Mouse (Mus musculus) gonadal fat pad, adult 2 months (tissue): ENCODE results near the gene Pirb. TPM values are rescaled to one million over a fixed set of nuclear protein-coding genes. Genes with fewer than 3 reads are reported as not detected.
A peak's percentile ranks its signal among the peaks of the same experiment; 100 is the strongest.

Experiments
- DNase-seq: peaks from one replicate; pipeline ENCODE4 v3.0.0-alpha.2; 2012; ENCODE audit warnings: low read depth
- polyA plus RNA-seq: library from polyadenylated mRNA; depleted of rRNA; stranded (reverse); fragments of >200 nt; gene quantifications from 2 replicates; pipeline ENCODE4 v1.2.3, GENCODE M21; 2012; rRNA removed

Pirb gene
- polyA plus RNA-seq, 1 experiment: 16.1 TPM

GRCm38 (mm10) chr7:3692382-3692986 lies 27.7 kb downstream of the Pirb start, which contains the start of gene Tsen34:
Tsen34 (plus strand) TSS chr7:3692863.
- DNase-seq: no peak

GRCm38 (mm10) chr7:3691919-3692318 lies 28.3 kb downstream of the Pirb start:
- DNase-seq: no peak

- DNase-seq: no peak
Measured at GRCm38 (mm10) chr7:3685400-3686187, 34.6 kb downstream of the Pirb start.

GRCm38 (mm10) chr7:3684698-3685097 lies 35.5 kb downstream of the Pirb start:
- DNase-seq: no peak

GRCm38 (mm10) chr7:3683908-3684550 lies 36.2 kb downstream of the Pirb start:
- no peak for DNase-seq

- no peak for DNase-seq
Measured at GRCm38 (mm10) chr7:3677342-3677741, 42.8 kb downstream of the Pirb start, which contains the start of gene Tmc4. Tmc4 (minus strand) TSS chr7:3677553.

- DNase-seq: no peak
Measured at GRCm38 (mm10) chr7:3676371-3676770, 43.8 kb downstream of the Pirb start.

- no peak for DNase-seq
Measured at GRCm38 (mm10) chr7:3675228-3675548, 45.0 kb downstream of the Pirb start.

GRCm38 (mm10) chr7:3674507-3675227 lies 45.5 kb downstream of the Pirb start:
- no peak for DNase-seq

- no peak for DNase-seq
Measured at GRCm38 (mm10) chr7:3666921-3667391, 53.2 kb downstream of the Pirb start.

- DNase-seq: peak; percentile 93
Measured at GRCm38 (mm10) chr7:3665215-3666114, 54.7 kb downstream of the Pirb start, which contains the start of gene Leng1. Leng1 (minus strand) TSS chr7:3665840.

- no peak for DNase-seq
Measured at GRCm38 (mm10) chr7:3664524-3665214, 55.5 kb downstream of the Pirb start.

Other genes with a start within 250 kb of the Pirb start
- 0.26 TPM in 1 of 2 replicates, not detected in the other for gene Tarm1, start 217.8 kb downstream of the Pirb start, polyA plus RNA-seq
- gene Oscar, start 104.2 kb downstream of the Pirb start, polyA plus RNA-seq: 0.20 TPM in 2 replicates
- 230 and 382 TPM in 2 replicates for gene Ndufa3, start 103.0 kb downstream of the Pirb start, polyA plus RNA-seq
- 9.3 and 11.5 TPM in 2 replicates for gene Tfpt, start 90.5 kb downstream of the Pirb start, polyA plus RNA-seq
- 28.9 and 29.8 TPM in 2 replicates for gene Prpf31, start 90.4 kb downstream of the Pirb start, polyA plus RNA-seq
- gene Cnot3, start 75.1 kb downstream of the Pirb start, polyA plus RNA-seq: 30.7 and 57.8 TPM in 2 replicates
- 4.5 and 5.0 TPM in 2 replicates for gene Leng1, start 54.6 kb downstream of the Pirb start, polyA plus RNA-seq
- gene Tmc4, start 42.8 kb downstream of the Pirb start, polyA plus RNA-seq: 91.0 and 95.0 TPM in 2 replicates
- 100 and 114 TPM in 2 replicates for gene Tsen34, start 27.5 kb downstream of the Pirb start, polyA plus RNA-seq
- 43.9 and 47.7 TPM in 2 replicates for gene Mboat7, start 26.9 kb downstream of the Pirb start, polyA plus RNA-seq
- 2,234 and 2,492 TPM in 2 replicates for gene Rps9, start 16.4 kb downstream of the Pirb start, polyA plus RNA-seq
- gene Gm15448, start 105.3 kb upstream of the Pirb start, polyA plus RNA-seq: 0.45 and 0.62 TPM in 2 replicates
- 0.43 and 1.3 TPM in 2 replicates for gene Pira2, start 124.7 kb upstream of the Pirb start, polyA plus RNA-seq
- gene Gm14548, start 177.7 kb upstream of the Pirb start, polyA plus RNA-seq: 1.3 and 3.4 TPM in 2 replicates
- 1.8 and 2.0 TPM in 2 replicates for gene Lilra6, start 195.1 kb upstream of the Pirb start, polyA plus RNA-seq